Mouse (Mus musculus): ENCODE measurements around the gene Scn4a.
A peak's percentile ranks its signal among the peaks of the same experiment; 100 is the strongest.

Gene Scn4a

DNA sequence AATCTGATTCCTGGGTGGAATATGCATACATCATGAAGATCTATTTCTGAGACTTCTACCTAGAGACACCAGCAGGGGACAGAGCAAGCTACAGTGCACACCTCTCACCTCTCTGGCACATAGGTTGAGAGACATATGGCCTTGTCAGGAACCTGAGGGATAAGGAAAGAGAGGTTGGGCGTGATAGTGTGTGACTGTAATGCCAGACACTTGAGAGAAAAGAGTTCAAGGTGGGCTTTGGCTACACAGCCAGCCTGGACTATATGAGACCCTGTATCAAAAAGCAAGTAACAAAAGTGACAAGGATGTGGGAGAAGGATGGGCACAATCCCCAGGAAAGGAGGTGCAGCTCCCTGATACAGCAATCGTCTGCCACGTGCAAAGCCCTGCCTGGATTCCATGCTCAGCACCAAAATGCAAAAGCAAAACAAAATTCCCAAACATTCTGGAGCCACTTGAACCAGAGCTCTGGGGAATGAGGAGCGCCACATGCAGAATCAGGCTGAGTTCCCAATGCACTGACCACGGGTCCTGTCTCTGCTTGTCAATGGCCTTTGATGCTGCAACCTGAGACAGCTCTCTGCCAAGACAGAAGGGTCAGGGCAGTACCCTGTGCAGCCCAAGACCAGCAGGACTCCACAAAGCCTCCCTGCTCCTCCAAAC, 81.8 kb downstream of the Scn4a start:
- no peak for DNase-seq

DNA sequence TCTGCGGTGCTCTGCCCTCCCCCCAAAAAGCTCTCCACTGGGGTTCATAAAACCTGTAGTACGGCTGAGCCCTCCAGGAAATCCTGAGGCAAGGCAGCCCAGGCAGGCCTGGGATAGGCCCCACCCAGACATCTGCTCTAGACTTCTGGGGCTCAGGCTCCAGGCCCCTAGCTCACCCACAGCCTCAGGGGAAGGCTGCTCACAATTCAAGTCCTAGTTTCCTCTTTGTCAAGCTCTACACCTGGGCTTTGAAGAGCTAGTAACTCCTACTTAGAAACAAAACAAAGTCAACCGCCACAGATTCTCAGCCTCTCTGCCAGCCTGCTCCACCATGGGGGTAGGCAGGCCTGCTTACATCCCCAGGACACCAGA, 84.0 kb downstream of the Scn4a start:
- peak; percentile 77 for DNase-seq

All from thymus, postnatal 4 days (tissue).